Mouse (Mus musculus) testis, adult 2 months (tissue): Measurements from ENCODE around the gene Tmem156. TPM values are rescaled to one million over a fixed set of nuclear protein-coding genes. Genes with fewer than 3 reads are reported as not detected.

Source experiments
- H3K27ac ChIP-seq: fragments of 200-500 bp; 2 replicates; pipeline ENCODE4 v1.5.1; 2012; ENCODE audit warnings: low read depth, low read length; ENCODE audit not compliant: control insufficient read depth, insufficient read depth
- H3K27me3 ChIP-seq: fragments of 200-500 bp; 2 replicates; pipeline ENCODE4 v1.6.1; 2012; ENCODE audit warnings: mild to moderate bottlenecking, low read length, moderate library complexity; ENCODE audit not compliant: control insufficient read depth, insufficient read depth
- H3K36me3 ChIP-seq: fragments of 200-500 bp; 2 replicates; pipeline ENCODE4 v1.6.1; 2012; ENCODE audit warnings: mild to moderate bottlenecking, low read length; ENCODE audit not compliant: control insufficient read depth, insufficient read depth
- H3K4me1 ChIP-seq: fragments of 200-500 bp; 2 replicates; pipeline ENCODE4 v1.6.1; 2012; ENCODE audit warnings: low read length; ENCODE audit not compliant: control insufficient read depth, insufficient read depth
- H3K4me3 ChIP-seq: fragments of 200-500 bp; 2 replicates; pipeline ENCODE4 v1.5.1; 2012; ENCODE audit warnings: low read depth, mild to moderate bottlenecking, low read length, moderate library complexity, mixed read lengths; ENCODE audit not compliant: control insufficient read depth
- CTCF ChIP-seq: fragments of 200-500 bp; IDR thresholded peaks from 2 replicates; pipeline ENCODE4 v1.5.1; 2012; ENCODE audit warnings: low read depth, mild to moderate bottlenecking, inconsistent platforms, low read length, moderate library complexity; ENCODE audit not compliant: control insufficient read depth, insufficient read depth, insufficient replicate concordance
- POLR2A ChIP-seq: fragments of 200-500 bp; IDR thresholded peaks from 2 replicates; pipeline ENCODE4 v1.6.1; 2012; ENCODE audit warnings: low read depth, mild to moderate bottlenecking, inconsistent platforms, low read length, moderate library complexity; ENCODE audit not compliant: control insufficient read depth
- polyA plus RNA-seq: library from polyadenylated mRNA; depleted of rRNA; stranded (reverse); fragments of >200 nt; gene quantifications from 2 replicates; pipeline ENCODE4 v1.2.3, GENCODE M21; 2012

Tmem156 gene
- polyA plus RNA-seq, 1 experiment = 9.2 TPM

- H3K27ac ChIP-seq = no peak within 1 kb of the TSS; the same call in 1 of the 2 replicates
- H3K27me3 ChIP-seq = no peaks in the 10 kb centered on the region
- TF ChIP-seq POLR2A (peak; percentile 56), CTCF (no peak)
- H3K36me3 ChIP-seq = no peaks in the 10 kb centered on the region
- H3K4me3 ChIP-seq = peak within 1 kb of the TSS; percentile 91
- H3K4me1 ChIP-seq = no peaks in the 10 kb centered on the region
Measured at GRCm38 (mm10) chr5:65106876-65107772, 15.2 kb upstream of the Tmem156 start, which contains the start of gene Klhl5. Gene Klhl5, plus strand, starts transcription at chr5:65107539.

GRCm38 (mm10) chr5:65102641-65103042 lies 10.7 kb upstream of the Tmem156 start:
- Histone ChIP-seq H3K27me3 (no peaks in the 10 kb centered on the region), H3K36me3 (no peaks in the 10 kb centered on the region), H3K4me1 (no peaks in the 10 kb centered on the region), H3K4me3 (no peak overlapping the region), H3K27ac (no peak overlapping the region)
- TF ChIP-seq CTCF (no peak), POLR2A (no peak)

DNA sequence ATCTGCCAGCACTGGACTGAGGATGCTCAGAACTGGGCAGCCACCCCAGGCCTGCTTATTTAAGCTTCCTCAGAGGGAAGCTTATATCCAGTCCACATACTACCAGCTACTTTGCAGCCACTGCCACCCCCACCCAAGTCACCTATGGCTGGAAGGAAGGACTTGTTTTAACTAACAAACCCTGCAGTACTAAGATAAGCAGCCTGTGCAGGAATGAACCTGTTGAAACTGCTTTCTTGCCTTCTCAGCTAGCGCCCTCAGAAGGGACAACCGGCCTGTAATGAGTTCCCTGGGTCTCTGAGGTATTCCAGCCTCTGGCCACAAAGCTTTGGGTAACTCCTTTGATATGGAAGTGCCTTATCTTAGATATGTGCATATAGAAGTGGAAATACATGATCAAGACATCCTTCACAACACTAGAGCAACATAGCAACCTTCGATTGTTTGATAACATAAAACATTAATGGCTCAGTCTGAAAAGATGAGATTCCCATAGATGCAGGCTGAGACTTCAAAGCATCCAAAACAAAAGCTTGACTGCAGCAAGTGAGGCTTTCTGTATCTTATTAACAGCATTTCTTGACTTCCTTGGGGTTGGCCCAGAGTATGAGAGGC lies 10.2 kb upstream of the Tmem156 start:
- Histone ChIP-seq H3K36me3 (no peaks in the 10 kb centered on the region), H3K4me3 (no peak overlapping the region), H3K27ac (no peak overlapping the region), H3K27me3 (no peaks in the 10 kb centered on the region), H3K4me1 (no peaks in the 10 kb centered on the region)
- no peak for TF ChIP-seq POLR2A
- no peak for TF ChIP-seq CTCF

GRCm38 (mm10) chr5:65101621-65102020 lies 9.7 kb upstream of the Tmem156 start:
- Histone ChIP-seq H3K36me3 (no peaks in the 10 kb centered on the region), H3K4me1 (no peaks in the 10 kb centered on the region), H3K27me3 (no peaks in the 10 kb centered on the region), H3K27ac (no peak overlapping the region), H3K4me3 (no peak overlapping the region)
- TF ChIP-seq CTCF (no peak), POLR2A (no peak)

- H3K4me3 ChIP-seq = no peak overlapping the region
- H3K27me3 ChIP-seq = no peaks in the 10 kb centered on the region
- no peaks in the 10 kb centered on the region for H3K4me1 ChIP-seq
- TF ChIP-seq POLR2A (no peak), CTCF (no peak)
- H3K27ac ChIP-seq = no peak overlapping the region
- no peaks in the 10 kb centered on the region for H3K36me3 ChIP-seq
Measured at GRCm38 (mm10) chr5:65101209-65101608, 9.3 kb upstream of the Tmem156 start.

DNA sequence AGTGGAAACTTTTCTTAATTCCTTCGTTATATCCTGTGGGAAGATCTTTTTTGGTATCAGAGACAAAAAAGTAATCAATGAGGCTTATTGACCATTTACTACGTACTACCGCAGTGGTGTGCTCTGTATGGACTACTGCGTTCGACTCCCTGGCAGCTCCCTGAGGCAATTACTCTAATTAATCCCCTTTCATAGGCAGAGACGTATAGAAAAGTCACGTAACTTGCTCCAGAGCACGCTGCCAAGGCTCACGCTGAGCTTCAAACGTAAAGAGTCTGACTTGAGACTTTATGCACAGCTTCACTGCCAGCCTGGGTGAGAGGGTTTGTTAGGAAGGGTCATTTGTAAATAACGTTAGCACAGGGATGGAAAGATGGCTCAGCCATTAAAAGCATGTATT lies 8.1 kb upstream of the Tmem156 start:
- no peaks in the 10 kb centered on the region for H3K4me1 ChIP-seq
- H3K36me3 ChIP-seq = no peaks in the 10 kb centered on the region
- H3K27ac ChIP-seq = no peak overlapping the region
- H3K27me3 ChIP-seq = no peaks in the 10 kb centered on the region
- no peak overlapping the region for H3K4me3 ChIP-seq
- TF ChIP-seq POLR2A (no peak), CTCF (no peak)

DNA sequence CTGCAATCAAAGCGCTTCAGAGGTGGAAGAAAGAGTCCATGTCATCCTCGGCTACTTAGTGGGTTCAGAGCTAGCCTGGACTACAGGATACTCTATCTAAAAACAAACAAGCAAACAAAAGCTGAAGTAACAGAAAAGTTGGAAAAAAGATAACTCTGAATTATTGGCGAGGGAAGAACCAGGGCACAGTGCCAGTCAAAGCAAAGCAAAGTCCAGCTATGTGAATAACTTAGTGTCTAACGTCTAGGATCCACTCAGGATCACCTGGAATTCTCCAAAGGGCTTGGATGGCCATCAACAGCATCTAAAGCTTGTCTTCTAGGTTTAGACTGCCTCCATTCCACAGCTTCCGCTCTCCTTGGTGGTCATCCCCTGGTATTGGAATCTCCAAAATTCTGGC lies 5.5 kb upstream of the Tmem156 start:
- no peak for TF ChIP-seq CTCF
- TF ChIP-seq POLR2A = no peak
- Histone ChIP-seq H3K4me1 (no peaks in the 10 kb centered on the region), H3K36me3 (no peaks in the 10 kb centered on the region), H3K4me3 (no peak overlapping the region), H3K27me3 (no peaks in the 10 kb centered on the region), H3K27ac (no peak overlapping the region)
